Mouse (Mus musculus) layer of hippocampus, postnatal 14 days (tissue): ENCODE measurements at regions not wholly inside any gene's neighbourhood (a gene's known extent, or its start where the extent isn't known, plus 50 kb on each side); places are given as distances from the start of the nearest gene placed in this dataset.
A peak's percentile ranks its signal among the peaks of the same experiment; 100 is the strongest.

Experiments used
- DNase-seq, 2 experiments: peaks; one replicate each; pipeline ENCODE4 v3.0.0; 2021 to 2022; ENCODE audit warnings: low spot score in 2 of 2, mixed read lengths in 1 of 2

DNA sequence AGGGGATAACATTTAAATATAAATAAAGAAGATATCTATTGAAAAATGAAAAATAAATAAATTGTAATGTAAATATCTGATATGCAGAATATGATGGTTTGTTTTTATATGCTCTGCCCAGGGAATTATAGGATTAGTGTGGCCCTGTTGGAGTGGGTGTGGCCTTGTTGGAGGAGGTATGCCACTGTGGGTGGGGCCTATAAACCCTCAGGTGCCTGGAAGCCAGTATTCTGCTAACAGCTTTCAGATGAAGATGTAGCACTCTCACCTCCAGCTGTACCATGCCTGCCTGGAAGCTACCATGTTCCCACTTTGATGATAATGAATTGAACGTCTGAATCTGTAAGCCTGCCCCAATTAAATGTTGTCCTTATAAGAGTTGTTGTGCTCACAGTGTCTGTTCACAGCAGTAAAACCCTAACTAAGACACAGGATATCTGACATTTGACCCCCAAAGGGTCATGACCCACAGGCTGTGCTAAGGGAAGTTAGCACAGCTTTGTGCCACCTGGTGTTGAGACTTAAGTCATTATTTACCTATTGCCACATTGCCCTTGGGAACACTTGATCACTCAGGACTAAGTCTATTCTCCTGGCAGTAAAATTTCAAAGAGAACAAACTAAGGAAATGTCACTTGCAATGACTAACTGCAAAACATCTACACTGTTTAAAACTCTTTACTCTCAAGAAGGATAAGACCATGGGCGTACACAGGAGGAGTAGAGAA, 270.4 kb downstream of the Plk2 start:
- DNase-seq, result no peak

DNA sequence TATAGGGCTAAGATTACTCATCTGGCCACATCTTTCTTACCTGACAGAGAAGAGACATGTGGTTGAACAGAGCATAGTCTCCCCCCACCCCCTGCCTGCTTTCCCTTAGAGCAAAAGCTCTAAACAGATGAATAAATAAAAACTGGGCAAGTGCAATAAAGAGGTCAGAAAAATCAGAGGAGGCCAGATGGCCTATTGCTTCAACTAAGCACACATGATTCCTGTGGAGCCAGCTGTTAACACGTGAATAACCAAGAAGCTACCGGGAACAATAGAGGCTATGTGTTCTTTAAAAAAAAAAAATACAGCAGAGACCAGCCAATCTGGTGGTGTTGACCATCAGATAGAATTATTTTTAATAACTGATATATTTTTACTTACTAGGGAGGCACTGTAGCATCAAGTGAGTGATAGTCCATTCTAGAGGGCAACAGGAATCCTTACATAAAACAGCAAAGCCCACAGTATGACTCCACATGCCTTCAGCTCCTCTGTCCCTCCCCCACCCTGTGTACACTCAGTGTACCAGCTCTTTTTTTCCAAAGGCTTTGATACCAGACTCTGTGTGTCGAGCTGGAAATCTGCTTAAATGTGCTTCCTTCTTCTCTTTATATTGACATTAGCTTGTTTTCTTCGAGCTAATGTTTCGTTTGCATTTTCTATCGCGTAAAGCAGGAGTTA, 272.6 kb downstream of the Plk2 start:
- no peak for DNase-seq

DNA sequence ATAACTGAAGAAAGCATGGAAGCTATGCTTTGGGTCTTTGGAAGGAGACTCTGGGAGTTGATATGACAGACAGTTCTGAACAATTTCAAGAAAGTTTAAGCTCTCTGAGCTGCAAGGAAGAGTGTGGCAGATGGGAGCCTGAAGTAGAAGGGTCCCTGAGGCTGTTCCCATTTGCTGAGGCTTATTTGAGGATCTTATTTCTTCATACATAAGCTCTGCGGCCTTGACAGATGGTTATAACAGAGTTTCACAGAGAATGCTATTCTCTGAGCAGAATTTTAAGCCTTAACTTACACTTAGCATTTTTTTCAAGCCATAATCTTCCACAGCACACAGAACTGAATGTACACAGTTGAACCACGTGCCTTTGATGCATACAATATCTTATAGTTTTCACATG, 278.7 kb downstream of the Plk2 start:
- peak in 1 of 2 experiments; percentile 52 for DNase-seq

DNA sequence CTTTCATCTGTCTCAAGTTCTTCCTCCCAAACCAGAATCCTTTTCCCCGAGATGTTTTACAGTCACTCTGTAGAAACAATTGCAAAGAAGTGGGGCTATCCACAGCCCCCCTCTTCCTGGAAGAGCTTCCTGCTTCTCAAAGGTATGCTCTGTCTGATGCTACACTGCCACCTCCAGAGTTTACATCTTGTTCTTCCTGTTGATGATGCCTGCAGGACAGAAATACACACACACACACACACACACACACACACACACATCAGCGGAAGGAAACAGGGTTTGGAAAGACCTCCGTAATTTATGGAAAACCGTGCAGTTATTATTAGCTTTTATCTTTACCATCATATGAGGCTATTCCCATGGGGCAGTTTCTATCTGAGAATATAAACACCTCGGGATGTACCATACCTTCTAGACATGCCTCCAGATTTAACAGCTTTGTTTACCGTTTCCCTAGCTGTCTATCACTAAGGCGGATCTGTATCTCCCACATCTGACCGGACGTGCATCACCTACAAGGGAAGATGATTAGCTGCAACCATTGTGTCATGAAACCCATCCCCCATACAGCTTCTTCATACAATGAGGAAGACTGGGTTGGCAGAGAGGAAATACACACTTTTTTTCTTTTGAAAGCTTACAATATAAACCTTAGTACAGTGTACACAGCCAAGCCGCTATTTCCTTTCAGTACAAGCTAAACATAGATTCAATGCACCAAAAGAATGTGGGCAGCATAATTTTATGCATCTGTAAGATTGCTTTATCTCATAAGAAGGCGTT, 288.6 kb downstream of the Plk2 start:
- DNase-seq, result no peak

DNA sequence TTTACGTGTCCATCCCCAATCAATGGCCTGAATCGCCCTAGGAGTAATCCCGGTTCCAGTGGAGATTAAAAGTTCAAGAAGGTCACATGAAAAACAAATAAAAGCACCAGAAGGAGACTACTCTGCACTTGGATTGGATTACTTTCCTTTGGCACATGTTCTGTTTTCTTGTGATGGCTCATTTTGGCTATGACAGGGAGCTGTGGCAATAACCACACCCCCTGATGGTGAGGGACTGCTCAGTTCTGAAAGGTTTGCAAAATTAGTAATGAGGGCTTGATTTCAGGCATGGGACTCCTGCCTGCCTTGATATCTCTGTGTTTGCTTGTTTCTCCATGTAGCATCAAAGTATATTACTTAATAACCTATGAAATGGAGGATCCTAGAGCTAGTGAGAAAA, 293.9 kb downstream of the Plk2 start:
- no peak for DNase-seq

DNA sequence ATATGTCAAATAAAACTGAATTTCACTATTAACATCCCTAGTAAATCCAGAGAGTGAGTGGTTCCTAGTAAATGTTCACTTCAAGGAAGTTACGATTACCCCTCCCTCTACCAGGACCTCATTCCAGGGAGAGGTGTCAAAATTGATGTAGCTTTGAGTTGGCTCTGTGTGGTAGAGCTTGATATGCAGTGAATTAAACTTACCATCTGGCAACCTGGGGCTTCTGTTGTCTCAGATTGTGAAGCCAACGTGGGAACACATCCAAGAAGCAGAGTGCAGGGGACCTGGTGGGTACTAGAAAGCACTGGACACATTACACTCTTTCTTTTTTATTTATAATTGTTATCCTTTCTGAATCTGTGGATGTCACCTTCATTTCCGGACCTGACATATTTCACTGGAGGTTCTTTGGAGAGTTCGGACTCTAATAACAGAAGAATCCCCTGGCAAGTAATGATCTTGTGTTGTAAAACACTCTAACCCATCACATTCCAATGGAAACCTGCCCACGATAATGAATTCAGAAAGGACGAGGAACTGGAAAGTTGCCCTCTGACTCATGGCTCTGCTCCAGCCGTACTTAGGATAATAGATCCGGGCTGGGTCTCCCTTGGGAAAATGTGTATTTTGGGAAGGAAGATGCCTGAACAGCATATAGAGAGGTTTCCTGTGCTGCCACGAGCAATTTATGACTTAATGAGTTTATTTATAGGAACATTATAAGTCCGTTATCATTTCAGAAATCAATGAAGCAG, 295.8 kb downstream of the Plk2 start:
- DNase-seq, result peak; percentile 13 to 61

DNA sequence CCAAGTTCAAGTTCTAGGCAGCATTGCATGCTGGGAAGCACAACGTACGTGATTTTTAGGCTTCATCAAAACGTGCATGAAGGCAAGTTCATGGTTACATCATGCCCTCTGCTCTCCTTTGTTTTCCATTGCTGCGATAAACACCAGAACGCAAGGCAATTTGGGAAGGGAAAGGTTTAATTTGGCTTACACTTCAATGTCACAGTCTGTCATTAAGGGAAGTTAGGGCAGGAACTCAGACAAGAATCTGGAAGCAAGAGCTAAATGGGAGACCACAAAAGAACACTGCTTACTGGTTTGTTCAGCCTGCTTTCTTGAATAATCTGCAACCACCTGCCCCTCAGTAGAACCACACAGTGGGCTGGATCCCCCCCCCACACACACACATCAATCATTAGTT, 297.9 kb downstream of the Plk2 start:
- DNase-seq, result no peak

DNA sequence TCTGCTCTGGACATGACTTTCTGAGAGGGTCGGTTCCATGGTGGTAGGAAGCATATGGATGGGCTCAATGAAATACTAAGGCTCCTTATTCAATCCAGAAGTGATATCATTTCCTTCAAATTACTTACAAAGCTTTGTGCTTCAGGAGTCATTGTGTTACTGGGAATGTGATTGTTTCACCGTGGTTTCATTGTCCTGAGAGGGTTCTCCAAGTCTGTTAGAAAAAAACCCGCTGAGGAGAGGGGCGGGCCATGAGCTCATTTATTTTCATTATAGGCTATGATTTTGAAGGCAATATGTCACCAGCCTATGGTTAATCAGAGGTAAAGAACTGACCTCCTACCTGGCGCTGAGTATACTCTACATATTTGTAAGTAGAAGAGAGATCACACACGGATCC, 300.0 kb downstream of the Plk2 start:
- no peak for DNase-seq

DNA sequence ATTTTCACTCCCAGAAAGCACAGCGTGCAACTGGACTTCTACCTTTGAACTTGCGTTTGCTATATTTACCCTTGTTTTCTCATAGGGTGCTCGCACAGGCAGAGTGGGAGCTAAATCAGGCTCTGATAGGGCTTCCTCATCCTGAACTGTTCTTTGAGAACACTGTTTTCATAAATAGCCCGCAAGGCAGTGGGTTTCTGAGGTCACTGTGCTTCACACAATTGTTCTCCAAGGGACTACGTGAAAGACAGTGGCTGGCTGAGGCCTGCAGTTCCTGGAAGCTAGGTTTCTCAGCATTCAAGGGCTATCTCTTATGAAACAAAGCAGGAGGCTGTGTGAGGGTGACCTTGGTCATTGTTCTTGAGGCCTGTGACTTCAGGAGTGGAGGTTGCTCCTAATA, 301.7 kb downstream of the Plk2 start:
- no peak for DNase-seq

DNA sequence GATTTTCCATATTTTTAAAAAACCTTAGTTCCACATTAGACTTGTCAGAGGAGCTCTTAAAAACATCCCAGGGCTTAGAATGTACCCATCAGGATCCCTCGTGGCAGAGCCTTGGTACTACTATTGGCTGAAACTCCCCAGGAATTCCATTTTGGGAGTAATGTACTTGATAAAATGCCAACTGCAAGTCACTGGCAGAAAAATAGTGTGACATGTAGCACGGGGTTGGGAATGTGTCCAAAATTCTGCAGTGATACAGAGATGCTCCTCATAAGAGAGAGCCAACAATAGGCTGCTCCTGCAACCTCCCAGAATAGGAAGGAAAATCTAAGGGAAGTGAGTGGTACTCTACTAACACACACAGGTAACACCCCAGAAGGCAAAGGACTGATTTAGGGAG, 309.4 kb downstream of the Plk2 start:
- DNase-seq, result peak; percentile 26 to 55

DNA sequence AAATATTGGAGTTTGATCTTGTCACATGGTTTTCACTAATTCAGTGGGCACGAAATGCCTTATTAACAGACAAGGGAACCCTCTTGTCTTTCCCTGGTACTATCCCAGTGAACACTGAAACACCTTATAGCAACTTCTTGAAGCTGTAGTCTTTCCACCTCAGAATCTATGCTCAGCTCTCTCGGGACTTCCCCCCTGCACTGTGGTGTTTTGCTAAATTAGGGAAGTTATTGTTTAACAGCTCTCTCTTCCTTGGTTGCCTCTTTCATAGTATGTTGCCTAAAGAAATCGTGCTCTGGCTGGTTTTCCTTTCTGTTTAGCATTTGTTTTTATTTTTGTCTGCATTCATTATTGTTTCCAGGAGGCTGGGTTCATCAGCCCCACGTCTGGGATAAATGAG, 316.0 kb downstream of the Plk2 start:
- no peak for DNase-seq

DNA sequence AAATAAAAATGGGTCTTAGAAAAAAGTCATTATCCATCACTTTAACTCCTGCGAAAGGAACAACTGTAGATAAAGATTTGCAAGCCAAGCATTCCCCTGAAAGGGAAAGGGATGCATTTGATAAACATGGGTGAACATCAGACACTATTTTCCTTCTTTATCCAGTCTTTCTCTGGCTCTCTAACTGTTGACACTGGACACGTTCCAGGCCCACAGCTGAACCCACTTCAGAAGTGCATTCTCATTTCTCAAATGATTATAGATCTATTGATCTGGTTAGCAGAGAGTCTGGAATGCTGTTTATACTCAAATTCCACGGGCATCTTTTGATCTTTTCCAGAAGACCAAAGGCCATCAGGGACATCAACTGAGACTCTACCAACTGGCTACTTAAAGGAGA, 317.7 kb downstream of the Plk2 start:
- no peak for DNase-seq

DNA sequence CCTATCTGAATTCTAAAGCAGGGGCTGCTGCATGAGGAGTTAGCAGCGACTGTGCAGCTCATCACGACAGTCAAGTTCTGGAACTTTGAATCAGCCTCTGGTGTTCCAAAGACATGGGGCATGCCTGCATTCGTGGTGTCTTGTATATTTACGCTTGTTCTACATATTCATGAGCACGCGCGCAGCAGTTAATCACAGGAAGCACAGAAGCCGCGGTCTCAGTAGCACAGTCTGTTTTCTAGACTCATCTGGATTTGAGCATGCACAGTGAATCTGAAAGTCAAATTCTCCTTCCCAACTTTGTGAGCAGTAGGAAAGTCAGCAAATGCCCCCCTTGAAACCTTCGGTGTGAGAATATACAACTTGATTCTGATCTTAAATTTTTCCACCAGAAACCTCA, 327.3 kb downstream of the Plk2 start:
- DNase-seq, result peak in 1 of 2 experiments; percentile 6

DNA sequence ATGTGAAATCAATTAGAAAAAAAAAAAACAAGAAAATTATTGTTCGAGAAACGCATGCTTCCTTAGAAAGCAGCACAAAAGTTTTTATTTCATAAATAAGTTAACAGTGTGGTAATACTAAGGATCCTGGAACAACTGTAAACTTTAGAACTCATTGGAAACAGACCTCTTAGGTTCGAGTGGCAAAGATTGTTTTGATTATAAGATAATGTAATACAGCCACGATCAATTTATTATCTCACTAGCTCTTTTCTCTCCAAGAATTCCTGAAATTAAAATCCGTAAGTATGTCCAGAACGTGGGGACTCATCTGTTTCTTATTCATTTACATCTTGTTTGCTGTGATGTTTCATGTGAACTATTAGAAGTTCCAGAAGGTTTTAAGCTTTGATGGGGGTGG, 327.9 kb downstream of the Plk2 start:
- DNase-seq, result no peak

DNA sequence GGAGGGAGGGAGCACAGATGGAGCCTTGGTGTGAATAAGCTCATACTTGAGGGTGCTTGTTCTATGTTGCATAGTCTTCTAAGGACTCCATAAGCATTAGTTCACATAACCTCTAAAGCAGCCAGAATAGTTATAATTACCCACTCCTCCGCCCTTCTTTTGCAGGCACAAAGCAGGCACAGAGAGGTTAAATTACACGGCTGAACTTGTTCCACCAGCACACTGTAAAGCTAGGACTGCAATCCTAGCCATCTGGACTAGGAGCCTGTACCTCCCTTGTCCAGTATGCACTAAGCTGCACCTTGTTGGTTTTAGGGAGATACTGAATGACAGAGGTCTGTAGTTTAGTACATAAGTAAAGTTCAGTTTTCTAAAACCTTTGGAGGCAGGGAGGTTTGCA, 330.0 kb downstream of the Plk2 start:
- no peak for DNase-seq

DNA sequence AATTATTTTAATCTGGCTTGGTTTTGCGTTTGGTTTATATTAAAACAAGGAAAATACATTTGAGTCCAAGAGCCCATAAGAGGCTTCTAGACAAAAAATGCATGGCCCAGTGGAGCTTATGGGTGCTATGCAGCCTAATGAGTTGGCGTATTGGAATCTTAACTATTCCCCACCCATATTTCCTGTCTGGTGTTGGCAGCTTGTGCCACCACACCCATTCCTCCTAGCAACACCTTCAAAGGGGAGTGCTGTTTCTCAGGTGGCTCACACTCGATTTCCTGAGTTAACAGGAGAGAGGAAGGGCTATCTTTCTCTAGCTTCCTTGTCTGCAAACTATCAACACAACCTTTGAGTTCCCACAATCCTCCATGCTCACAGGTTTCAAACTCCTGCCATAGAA, 331.0 kb downstream of the Plk2 start:
- no peak for DNase-seq

DNA sequence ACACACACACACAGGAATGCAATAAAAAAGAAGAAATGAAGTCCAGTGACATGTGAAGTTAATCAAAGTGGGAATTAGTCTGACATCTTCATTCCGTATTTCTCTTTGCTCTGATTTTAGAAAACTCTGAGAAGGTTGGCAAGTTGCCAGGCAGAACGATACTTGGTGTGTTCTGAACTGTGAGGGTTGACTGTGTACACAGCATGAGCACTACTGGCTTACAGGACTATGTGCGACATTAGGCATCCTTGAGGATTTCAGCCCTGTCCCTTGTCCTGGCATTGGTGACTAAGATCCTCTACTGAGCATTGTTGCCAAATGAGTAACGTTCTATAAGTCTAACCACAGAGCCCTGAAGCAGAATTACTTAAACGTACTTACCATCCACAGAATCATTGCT, 340.7 kb downstream of the Plk2 start:
- no peak for DNase-seq

DNA sequence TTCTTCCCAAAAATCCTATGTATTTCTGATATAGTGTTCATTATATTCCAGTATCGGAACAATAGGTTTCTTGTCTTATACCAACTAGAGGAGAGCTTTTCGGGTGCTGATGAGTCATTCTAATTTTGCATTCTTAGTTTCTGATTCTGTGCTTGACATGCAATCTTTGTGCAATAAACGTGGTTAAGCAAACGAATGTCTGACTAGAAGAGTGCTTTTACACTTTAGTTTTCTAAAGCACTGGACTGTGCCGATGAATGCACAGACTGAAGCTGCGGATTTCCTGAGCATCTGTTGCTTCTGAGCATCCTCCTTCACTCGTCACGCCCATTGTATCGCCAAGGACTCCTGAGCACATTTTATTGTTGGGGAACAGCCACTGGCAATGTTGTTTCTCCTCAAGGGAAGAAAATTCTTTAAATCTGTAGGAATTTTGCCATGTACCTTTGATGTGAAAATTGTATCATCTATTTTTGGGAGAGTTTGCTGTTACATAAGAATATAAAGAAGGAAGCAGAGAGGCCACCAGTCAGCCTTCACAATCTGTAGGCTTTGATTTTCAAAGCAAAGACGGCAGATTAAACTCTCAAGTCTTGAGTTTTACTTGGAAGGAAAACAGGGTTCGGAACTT, 346.8 kb downstream of the Plk2 start:
- no peak for DNase-seq

DNA sequence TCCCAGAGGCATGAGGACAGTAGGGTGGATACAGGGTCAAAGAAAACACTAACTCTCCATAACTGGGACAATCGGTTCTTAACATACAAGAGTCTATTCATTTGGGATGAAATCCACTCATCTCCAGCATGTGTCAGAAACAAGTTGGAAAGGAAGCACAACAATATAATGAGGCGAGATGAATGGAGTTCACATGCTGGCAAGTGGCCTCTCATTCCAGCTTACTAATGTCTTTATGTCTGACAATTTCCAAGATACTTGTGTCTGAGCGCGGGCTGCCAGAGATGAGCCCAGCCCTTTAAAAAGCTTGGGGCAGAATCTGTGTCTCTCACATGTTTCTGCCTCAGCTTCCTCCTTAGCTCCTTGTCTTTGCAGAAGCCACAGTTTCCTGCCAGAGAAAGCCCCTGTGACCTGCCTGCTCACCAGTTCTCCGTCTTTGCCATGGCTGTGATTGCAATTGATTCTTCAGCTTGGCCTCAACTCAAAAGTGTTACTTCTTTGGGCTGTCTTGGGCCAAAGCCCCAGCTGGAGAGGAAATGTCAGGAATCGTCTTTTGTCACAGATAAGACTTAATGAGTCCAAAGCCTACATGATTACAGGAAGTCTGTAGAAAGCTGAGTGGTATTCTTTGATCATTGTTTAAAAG, 352.5 kb downstream of the Plk2 start:
- DNase-seq, result no peak

DNA sequence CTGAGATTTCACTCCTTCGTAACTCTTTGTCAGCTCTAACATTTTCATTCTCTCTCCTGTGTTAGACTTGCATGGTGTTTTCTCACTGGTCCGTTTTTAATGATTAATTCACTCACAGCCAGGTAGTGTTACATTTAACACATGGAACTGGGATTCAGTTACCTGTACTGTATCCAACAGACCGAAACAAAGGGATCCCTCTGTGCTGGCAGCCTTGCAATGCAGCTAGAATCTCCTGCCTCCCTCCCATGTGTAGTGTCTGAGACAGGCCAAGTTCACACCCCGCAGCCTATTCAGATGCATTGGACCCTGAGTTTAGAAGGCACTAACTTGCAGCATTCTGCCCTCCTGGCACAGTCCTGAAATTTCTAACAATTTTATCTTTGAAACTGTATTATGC, 357.9 kb downstream of the Plk2 start:
- DNase-seq, result no peak

DNA sequence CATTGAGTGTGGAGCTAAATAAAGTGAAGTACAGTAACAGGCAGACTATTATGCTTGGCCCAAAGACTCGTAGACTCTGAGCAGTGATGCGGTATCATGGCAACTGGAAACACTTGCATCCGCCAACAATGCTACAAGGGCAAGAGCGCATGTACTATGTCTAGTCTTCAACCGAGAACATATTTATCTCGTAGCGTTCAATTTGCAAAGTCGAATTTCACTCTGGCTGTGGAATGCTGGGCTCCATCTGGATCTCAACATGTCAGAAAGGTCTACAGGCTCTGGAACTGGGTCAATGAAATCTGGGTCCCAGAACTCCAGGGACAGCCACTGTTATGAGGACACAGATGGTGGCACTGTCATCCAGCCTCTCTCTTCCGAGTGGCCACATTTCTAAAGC, 359.7 kb downstream of the Plk2 start:
- peak; percentile 58 to 82 for DNase-seq
